Mouse (Mus musculus): ENCODE measurements around the gene Fam206a. TPM values are rescaled to one million over a fixed set of nuclear protein-coding genes. Genes with fewer than 3 reads are reported as not detected.
A peak's percentile ranks its signal among the peaks of the same experiment; 100 is the strongest.

The Fam206a gene
- polyA plus RNA-seq, 1 experiment, result 6.8 TPM

DNA sequence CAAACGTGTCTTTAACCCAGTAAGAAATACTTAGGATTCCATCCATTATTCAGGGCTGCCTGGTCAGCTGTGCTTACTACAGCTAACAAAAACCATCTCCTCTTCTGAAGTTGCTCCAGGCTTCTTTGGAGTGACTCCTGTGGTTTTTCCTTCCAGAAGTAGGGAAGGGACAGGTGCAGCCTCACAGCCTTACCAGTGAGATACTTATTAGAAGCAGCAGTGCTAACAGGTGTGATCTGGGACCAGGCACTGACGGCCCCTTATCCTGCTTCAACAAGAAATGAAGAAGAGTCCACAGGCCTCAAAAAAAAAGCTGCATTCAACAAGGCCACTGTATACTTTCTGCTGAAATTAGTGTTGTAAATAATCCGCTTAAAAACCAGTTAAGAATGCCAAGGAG, 9.5 kb downstream of the Fam206a start:
- no peak for TF ChIP-seq CTCF (IDR thresholded peaks at IDR 0.05; ENCODE audit: low read depth, low read length)
- TF ChIP-seq POLR2A (IDR thresholded peaks at IDR 0.05; ENCODE audit: borderline replicate concordance, low read depth, low read length), result no peak
- no peak overlapping the region for H3K27ac ChIP-seq (ENCODE audit: insufficient read depth, low read depth, low read length)
- H3K4me1 ChIP-seq (ENCODE audit: control insufficient read depth, insufficient read depth, low read length), result no peaks in the 10 kb centered on the region
- no peak overlapping the region for H3K4me3 ChIP-seq (ENCODE audit: insufficient read depth, low read length)

DNA sequence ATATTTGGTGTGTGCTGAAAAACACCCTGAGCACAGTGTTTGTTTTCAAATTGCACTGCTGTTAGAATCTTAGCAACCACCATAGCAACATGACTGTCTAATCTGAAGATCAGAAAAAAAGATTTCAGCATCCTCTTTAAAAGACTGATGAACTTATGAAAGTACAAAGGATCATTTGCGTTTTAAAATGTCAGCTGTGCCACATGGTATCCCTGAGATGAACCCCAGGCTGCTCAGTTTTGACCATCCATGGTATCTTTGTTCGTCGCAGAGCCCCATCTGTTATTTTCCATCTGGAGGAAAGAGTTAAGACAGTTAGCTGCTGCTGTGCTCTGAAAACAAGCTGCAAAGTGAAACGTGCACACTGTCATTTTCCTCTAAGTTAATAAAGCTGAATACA, 10.0 kb downstream of the Fam206a start:
- TF ChIP-seq CTCF (IDR thresholded peaks at IDR 0.05; ENCODE audit: low read depth, low read length) (no peak), POLR2A (IDR thresholded peaks at IDR 0.05; ENCODE audit: borderline replicate concordance, low read depth, low read length) (no peak)
- Histone ChIP-seq H3K4me3 (ENCODE audit: insufficient read depth, low read length) (no peak overlapping the region), H3K4me1 (ENCODE audit: control insufficient read depth, insufficient read depth, low read length) (no peaks in the 10 kb centered on the region), H3K27ac (ENCODE audit: insufficient read depth, low read depth, low read length) (no peak overlapping the region)

DNA sequence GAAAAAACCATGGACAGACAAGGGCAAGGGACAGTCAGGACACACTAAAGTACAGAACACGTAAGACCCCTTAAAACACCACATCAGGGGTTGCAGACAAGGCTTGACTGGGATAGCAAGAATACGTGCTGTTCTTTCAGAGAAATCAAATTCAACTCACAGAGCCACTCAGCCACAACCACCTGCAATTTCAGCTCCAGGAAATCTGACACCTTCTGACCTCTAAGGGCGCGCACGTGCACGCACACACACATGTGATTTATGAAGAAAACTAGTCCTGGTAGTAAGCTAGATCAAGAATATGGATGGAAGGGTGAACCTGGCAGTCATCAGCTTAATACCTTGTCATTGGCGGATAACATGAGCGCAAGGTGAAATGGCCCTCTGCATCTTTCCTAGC, 13.0 kb downstream of the Fam206a start:
- Histone ChIP-seq H3K4me1 (ENCODE audit: control insufficient read depth, insufficient read depth, low read length) (no peaks in the 10 kb centered on the region), H3K27ac (ENCODE audit: insufficient read depth, low read depth, low read length) (no peak overlapping the region), H3K4me3 (ENCODE audit: insufficient read depth, low read length) (no peak overlapping the region)
- no peak for TF ChIP-seq CTCF (IDR thresholded peaks at IDR 0.05; ENCODE audit: low read depth, low read length)
- no peak for TF ChIP-seq POLR2A (IDR thresholded peaks at IDR 0.05; ENCODE audit: borderline replicate concordance, low read depth, low read length)

DNA sequence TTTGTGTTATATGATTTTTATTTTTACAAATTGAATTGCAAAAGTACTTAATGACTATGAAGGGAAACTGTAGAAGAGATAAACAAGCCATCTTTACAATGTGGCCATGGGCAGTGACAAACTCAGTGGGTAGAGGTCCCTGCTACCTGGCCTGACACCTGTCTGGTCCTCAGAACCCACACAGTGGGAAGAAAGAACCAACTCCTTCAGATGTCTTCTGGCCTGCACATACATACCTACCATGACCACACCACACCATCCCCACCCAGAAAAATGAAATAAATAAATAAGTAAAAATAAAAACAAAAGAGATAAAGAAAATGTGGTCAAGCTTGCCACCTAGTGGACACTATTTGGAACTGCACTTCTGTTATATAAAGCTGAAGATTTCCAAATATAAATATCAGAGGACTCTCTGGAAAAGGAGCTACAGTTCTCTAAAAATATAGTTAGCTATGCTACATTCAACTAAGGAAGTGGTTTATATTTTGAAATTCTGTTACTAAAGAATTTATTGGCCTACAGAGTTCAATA, 17.9 kb downstream of the Fam206a start:
- no peaks in the 10 kb centered on the region for H3K4me1 ChIP-seq (ENCODE audit: control insufficient read depth, insufficient read depth, low read length)
- TF ChIP-seq POLR2A (IDR thresholded peaks at IDR 0.05; ENCODE audit: borderline replicate concordance, low read depth, low read length), result no peak
- TF ChIP-seq CTCF (IDR thresholded peaks at IDR 0.05; ENCODE audit: low read depth, low read length), result 0 out of 2 replicates have a peak, but pooled peaks have one; percentile 20
- no peak overlapping the region for H3K27ac ChIP-seq (ENCODE audit: insufficient read depth, low read depth, low read length)
- no peak overlapping the region for H3K4me3 ChIP-seq (ENCODE audit: insufficient read depth, low read length)

DNA sequence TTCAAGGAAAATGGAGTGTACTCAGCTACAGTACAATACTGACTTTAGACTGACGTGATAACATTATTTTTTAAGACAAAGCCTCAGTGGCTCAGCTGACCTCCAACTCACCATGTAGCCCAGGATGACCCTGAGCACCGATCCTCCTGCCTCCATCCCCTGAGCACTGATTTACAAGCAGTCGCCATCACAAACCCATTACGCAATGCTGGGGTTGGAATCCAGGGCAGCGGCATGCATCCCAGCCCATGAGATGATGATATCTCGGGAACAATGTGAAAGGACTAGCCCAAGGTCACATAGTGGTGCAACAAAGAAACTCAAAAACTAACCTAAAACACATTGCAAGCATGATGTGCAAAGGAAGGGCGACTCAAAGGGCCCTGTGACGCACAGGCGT, 22.1 kb downstream of the Fam206a start:
- TF ChIP-seq CTCF (IDR thresholded peaks at IDR 0.05; ENCODE audit: low read depth, low read length) (no peak), POLR2A (IDR thresholded peaks at IDR 0.05; ENCODE audit: borderline replicate concordance, low read depth, low read length) (no peak)
- Histone ChIP-seq H3K4me3 (ENCODE audit: insufficient read depth, low read length) (no peak overlapping the region), H3K4me1 (ENCODE audit: control insufficient read depth, insufficient read depth, low read length) (no peaks in the 10 kb centered on the region), H3K27ac (ENCODE audit: insufficient read depth, low read depth, low read length) (no peak overlapping the region)

DNA sequence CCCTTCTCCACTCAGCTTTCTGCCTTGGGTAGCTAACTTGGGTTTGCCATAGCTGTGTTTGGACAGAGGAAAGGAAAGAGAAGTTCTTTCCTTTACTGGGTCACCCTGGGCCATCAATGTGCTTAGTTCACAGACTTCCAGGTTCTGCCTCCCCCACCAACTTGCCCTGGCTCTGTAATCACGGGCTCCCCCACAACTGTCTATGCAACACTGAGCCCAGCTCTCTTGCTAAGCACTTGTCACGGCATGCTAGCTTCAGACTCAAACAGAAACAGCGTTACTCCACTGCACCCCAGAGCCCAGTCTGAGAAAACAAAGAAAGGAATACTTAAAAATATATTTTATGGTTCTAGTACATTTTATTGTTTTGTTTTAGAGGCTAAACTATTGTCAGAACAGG, 26.8 kb downstream of the Fam206a start:
- peaks cover 2% of the 10 kb centered on the region; the same call in 1 of the 2 replicates for H3K4me1 ChIP-seq (ENCODE audit: control insufficient read depth, insufficient read depth, low read length)
- no peak overlapping the region for H3K27ac ChIP-seq (ENCODE audit: insufficient read depth, low read depth, low read length)
- H3K4me3 ChIP-seq (ENCODE audit: insufficient read depth, low read length), result no peak overlapping the region
- TF ChIP-seq POLR2A (IDR thresholded peaks at IDR 0.05; ENCODE audit: borderline replicate concordance, low read depth, low read length) (no peak), CTCF (IDR thresholded peaks at IDR 0.05; ENCODE audit: low read depth, low read length) (no peak)

DNA sequence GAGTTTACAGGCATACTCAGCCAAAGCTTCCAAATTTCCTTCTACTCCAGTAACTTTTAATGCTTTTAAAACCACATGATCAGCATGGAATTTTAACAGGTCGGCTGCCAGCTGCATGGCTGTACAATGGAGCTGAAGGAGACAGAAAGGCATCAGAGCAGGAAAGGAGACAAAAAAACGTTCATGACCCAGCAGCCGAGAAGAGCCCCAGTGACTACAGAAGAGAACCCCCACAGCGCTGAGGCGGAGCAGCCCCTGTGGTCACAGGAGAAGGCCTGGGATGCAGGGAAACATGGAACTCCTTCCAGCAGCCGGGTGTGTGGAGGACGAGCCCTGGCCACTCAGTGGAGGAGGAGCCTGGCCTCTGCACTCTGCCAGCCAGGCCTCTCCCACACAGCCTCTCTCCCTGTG, 27.4 kb downstream of the Fam206a start:
- TF ChIP-seq CTCF (IDR thresholded peaks at IDR 0.05; ENCODE audit: low read depth, low read length) (no peak), POLR2A (IDR thresholded peaks at IDR 0.05; ENCODE audit: borderline replicate concordance, low read depth, low read length) (no peak)
- Histone ChIP-seq H3K4me1 (ENCODE audit: control insufficient read depth, insufficient read depth, low read length) (peaks cover 2% of the 10 kb centered on the region; the same call in 1 of the 2 replicates), H3K4me3 (ENCODE audit: insufficient read depth, low read length) (no peak overlapping the region), H3K27ac (ENCODE audit: insufficient read depth, low read depth, low read length) (no peak overlapping the region)

DNA sequence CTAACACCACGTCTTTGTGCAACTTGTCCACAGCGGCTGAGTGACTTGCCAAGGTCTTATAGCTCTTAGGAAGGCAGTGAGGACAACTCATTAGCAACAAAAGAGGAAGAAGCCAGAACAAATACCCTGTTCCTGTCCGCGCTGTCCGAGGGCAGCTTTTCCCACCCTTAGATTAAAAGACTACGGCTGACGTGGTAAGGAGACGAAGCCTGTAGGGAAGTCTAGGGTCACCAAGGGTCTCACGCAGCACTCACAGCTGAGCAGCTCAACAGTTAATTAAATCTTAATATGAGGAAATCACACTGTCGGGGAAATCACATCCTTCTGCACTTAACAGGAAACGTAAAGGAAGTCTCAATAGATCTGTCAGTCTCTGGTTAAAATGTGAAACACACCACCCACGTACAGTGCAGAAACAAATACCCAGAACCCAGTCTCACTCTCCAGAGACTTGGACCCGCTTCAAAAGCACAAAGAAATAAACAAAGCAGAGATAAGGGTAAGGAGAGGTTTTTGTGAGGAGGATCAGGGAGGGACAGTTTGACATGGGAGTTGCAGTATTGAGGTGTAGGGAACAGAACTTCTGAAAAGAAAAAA, 29.0 kb downstream of the Fam206a start:
- Histone ChIP-seq H3K27ac (ENCODE audit: insufficient read depth, low read depth, low read length) (no peak overlapping the region), H3K4me3 (ENCODE audit: insufficient read depth, low read length) (no peak overlapping the region), H3K4me1 (ENCODE audit: control insufficient read depth, insufficient read depth, low read length) (peaks cover 2% of the 10 kb centered on the region; the same call in 1 of the 2 replicates)
- TF ChIP-seq CTCF (IDR thresholded peaks at IDR 0.05; ENCODE audit: low read depth, low read length) (no peak), POLR2A (IDR thresholded peaks at IDR 0.05; ENCODE audit: borderline replicate concordance, low read depth, low read length) (no peak)

DNA sequence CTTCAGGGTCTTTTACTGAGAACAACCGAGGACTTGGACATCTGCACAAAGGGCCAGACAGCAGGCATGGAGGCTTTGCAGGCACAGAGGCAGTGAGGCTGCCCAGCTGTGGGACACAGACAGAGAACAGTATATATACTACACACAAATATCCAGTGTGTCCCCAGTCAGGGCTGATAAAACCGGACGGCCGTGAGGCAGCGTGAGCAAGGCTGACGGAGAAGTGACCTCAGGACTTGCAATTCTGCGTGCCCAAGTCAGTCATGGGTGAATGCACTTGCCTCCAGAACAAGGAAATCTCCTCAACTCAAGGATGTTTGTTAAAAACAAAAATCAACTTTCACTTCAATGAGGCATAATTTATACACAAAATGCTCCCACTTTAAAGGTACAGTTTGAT, 29.9 kb downstream of the Fam206a start:
- peaks cover 2% of the 10 kb centered on the region; the same call in 1 of the 2 replicates for H3K4me1 ChIP-seq (ENCODE audit: control insufficient read depth, insufficient read depth, low read length)
- H3K4me3 ChIP-seq (ENCODE audit: insufficient read depth, low read length), result no peak overlapping the region
- no peak overlapping the region for H3K27ac ChIP-seq (ENCODE audit: insufficient read depth, low read depth, low read length)
- no peak for TF ChIP-seq POLR2A (IDR thresholded peaks at IDR 0.05; ENCODE audit: borderline replicate concordance, low read depth, low read length)
- no peak for TF ChIP-seq CTCF (IDR thresholded peaks at IDR 0.05; ENCODE audit: low read depth, low read length)

DNA sequence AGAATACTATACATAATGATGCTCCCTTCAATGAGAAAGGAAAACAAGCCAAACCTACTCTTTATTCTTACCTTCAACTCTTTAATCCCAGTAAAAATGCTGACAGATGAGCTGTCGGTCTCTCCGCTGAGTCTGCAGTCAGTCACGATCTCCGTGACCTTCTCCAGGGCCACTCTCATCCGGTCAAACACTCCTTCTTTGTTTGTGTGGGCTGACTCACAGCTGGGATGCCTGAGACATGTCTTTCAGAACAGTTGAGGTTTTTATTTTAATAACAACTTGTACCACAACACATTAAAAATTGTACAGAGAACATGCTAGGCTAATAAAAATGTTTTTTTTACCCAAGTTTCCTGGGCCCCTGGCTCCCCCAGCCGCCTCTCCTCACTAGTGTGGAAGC, 35.5 kb downstream of the Fam206a start:
- no peaks in the 10 kb centered on the region for H3K4me1 ChIP-seq (ENCODE audit: control insufficient read depth, insufficient read depth, low read length)
- H3K27ac ChIP-seq (ENCODE audit: insufficient read depth, low read depth, low read length), result no peak overlapping the region
- H3K4me3 ChIP-seq (ENCODE audit: insufficient read depth, low read length), result no peak overlapping the region
- no peak for TF ChIP-seq CTCF (IDR thresholded peaks at IDR 0.05; ENCODE audit: low read depth, low read length)
- no peak for TF ChIP-seq POLR2A (IDR thresholded peaks at IDR 0.05; ENCODE audit: borderline replicate concordance, low read depth, low read length)

Data from bone marrow macrophage, adult 2 months (primary cell).